Mouse (Mus musculus): ENCODE data around the gene Abca6.
A peak's percentile ranks its signal among the peaks of the same experiment; 100 is the strongest.

Abca6 gene

GRCm38 (mm10) chr11:110251534-110251933 is at the start of gene Abca6:
Abca6 (minus strand) TSS chr11:110251776.
- no peak for DNase-seq

- no peak for DNase-seq
Observed at GRCm38 (mm10) chr11:110297917-110298533, 46.4 kb upstream of the Abca6 start.

GRCm38 (mm10) chr11:110290586-110290985 is 39.0 kb upstream of the Abca6 start:
- DNase-seq = no peak

GRCm38 (mm10) chr11:110288423-110288822 is 36.8 kb upstream of the Abca6 start:
- DNase-seq = no peak

GRCm38 (mm10) chr11:110287694-110288093 is 36.1 kb upstream of the Abca6 start:
- peak; percentile 51 for DNase-seq

GRCm38 (mm10) chr11:110286331-110286730 is 34.8 kb upstream of the Abca6 start:
- DNase-seq = no peak

GRCm38 (mm10) chr11:110284849-110285248 is 33.3 kb upstream of the Abca6 start:
- DNase-seq = no peak

- DNase-seq = no peak
Observed at GRCm38 (mm10) chr11:110284185-110284787, 32.7 kb upstream of the Abca6 start.

- DNase-seq = no peak
Observed at GRCm38 (mm10) chr11:110274794-110275193, 23.2 kb upstream of the Abca6 start.

GRCm38 (mm10) chr11:110271745-110272144 is 20.2 kb upstream of the Abca6 start:
- DNase-seq = peak; percentile 48

GRCm38 (mm10) chr11:110268244-110268844 is 16.8 kb upstream of the Abca6 start:
- peak; percentile 80 for DNase-seq

- no peak for DNase-seq
Observed at GRCm38 (mm10) chr11:110267232-110267631, 15.7 kb upstream of the Abca6 start.

- DNase-seq = no peak
Observed at GRCm38 (mm10) chr11:110266757-110267156, 15.2 kb upstream of the Abca6 start.

- no peak for DNase-seq
Observed at GRCm38 (mm10) chr11:110261867-110262266, 10.3 kb upstream of the Abca6 start.

- DNase-seq = no peak
Observed at GRCm38 (mm10) chr11:110257911-110258310, 6.3 kb upstream of the Abca6 start.

- no peak for DNase-seq
Observed at GRCm38 (mm10) chr11:110257061-110257460, 5.5 kb upstream of the Abca6 start.

GRCm38 (mm10) chr11:110252256-110252655 is 680 bp upstream of the Abca6 start:
- DNase-seq = no peak

- no peak for DNase-seq
Observed at GRCm38 (mm10) chr11:110244730-110245129, 6.8 kb downstream of the Abca6 start.

GRCm38 (mm10) chr11:110237466-110237865 is 14.1 kb downstream of the Abca6 start:
- no peak for DNase-seq

- DNase-seq = no peak
Observed at GRCm38 (mm10) chr11:110232975-110233374, 18.6 kb downstream of the Abca6 start.

GRCm38 (mm10) chr11:110217118-110217517 is 34.5 kb downstream of the Abca6 start:
- DNase-seq = no peak

- no peak for DNase-seq
Observed at GRCm38 (mm10) chr11:110203930-110204329, 47.6 kb downstream of the Abca6 start.

- no peak for DNase-seq
Observed at GRCm38 (mm10) chr11:110198882-110199281, 52.7 kb downstream of the Abca6 start.

GRCm38 (mm10) chr11:110196561-110197306 is 54.8 kb downstream of the Abca6 start:
- no peak for DNase-seq
